In the genomic region with DNA sequence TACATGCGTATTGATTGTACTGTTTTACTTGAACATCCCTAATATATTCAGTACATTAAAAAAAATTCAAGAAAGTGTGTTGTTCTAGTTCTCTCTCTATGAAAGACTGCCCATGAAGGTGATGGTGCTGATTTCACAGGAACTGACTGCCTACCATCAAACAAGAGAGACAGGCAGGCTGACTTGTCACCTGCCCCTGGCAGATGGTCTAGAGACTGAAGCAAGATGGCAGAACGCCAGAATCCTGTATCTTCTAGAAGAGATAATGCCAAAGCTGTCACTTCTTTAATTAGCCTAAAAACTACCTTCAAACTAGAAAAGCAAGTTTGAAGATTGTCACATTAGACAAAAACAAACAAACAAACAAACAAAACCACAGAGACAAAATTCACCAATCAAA, we compare ENCODE assay signal across 14 mouse cellular contexts.
DNase-seq lines count a peak whose midpoint lies in the region; ATAC-seq lines count a peak whose summit lies in the region.
"Had no signal": no experiment of that assay in that cellular context is flagged by ENCODE, and none has a peak within 500 bp of the region (broad histone marks: within the 10 kb centered on the region; RNA-seq: fewer than 3 reads in every experiment).

No protein-coding gene starts in this region.

- intact Hi-C loops in left cerebral cortex, postnatal 4 days (cut with DNase I), result no loop called here

- ATAC-seq in cerebellum, adult (ENCODE audit: insufficient number of reproducible peaks, low FRiP score, low TSS enrichment), result peak; percentile 70

- DNase-seq in left cerebral cortex, postnatal 4 days, result peak; percentile 56
- no peak for DNase-seq in left cerebral cortex, adult 8-10 months (ENCODE audit: low spot score in 2 of 2)
- DNase-seq in cerebellum, adult 18-20 months, result peak; percentile 60 to 68
- DNase-seq in cerebellum, postnatal 14 days, result peak; percentile 87 to 89
- no peak for DNase-seq in MN1 (ENCODE audit: low spot score)
- DNase-seq in Muller cell, postnatal 12 days (ENCODE audit: inconsistent ontology term), result no peak
- DNase-seq: adrenal gland, postnatal 25 days; gastrocnemius, adult 2 months; kidney, adult 11 months; kidney, postnatal 36 days; lung, postnatal 4 days; midbrain, embryonic 14.5 days; right cerebral cortex, adult 18-20 months had no signal

Comparison
In these comparisons a context has a peak if more than half of its experiments do, and no peak if none do; other contexts are left out.
1. DNase-seq: peak in left cerebral cortex, postnatal 4 days (single experiment), cerebellum, adult 18-20 months (2 of 2) and cerebellum, postnatal 14 days (2 of 2); none in left cerebral cortex, adult 8-10 months (0 of 2), MN1 (single experiment) and Muller cell, postnatal 12 days (single experiment).